Mouse (Mus musculus): ENCODE data around the gene Otx1.

DNA sequence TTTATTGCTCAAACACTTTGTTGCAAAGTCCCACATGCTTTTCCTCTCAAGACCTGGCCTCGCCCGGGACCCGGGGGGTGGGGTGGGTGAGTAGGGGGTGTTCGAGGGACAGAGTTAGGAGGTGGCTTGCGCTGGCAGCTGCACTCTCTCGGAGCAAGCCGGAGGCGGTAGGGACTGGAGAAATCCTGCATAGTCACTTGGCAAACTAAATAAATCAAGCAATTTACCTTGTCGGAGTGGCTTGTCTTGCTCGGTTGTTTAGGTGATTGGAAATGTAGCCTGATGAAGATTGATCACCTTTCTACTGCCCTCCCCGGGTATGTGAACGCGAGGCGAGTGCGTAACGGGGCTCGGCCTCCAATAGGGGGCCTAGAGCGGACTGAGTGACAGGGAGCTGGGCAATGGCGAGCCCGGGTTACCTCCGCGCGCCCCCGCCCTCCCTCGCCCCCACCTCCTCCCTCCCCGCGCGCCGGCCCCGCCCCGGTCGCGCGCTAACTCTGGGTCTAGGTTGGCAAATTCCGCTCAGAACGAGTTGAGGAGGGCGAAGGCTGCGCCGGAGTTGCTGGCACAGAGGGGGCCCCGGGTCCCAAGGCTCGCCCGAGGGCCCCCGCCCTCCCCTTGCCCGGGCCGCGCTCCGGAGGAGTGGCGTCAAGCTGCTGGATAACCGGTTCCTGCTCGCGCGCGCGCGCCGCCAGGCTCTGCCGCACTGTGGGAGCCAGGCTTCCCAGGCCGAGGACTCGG, 1.2 kb downstream of the Otx1 start:
- TF ChIP-seq CTCF (IDR thresholded peaks at IDR 0.05; ENCODE audit: low read depth, low read length): no peak
- TF ChIP-seq POLR2A (IDR thresholded peaks at IDR 0.05; ENCODE audit: insufficient read depth, low read length): no peak

Measured in ES-Bruce4 (cell line).